In the genomic region with DNA sequence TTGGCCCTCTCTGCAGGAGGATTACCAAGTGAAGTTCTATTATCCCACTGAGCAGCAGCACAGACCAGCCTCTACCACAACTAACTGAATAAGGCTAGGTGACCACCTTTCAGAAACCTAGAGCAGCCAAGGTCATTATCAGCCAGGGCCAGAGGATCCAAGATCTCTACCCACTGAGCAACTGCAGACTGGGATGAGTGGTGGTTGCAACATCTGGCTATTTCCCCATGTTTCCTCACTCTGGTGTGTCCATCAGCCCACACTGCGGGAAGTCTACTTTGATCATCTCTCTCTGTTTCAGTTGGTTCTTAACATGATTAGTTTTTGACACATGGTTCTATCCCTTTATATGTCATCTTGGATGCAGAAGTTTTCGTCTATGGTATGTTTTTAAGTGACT, we compare ENCODE assay signal across 13 mouse cellular contexts.
"Had no signal": no experiment of that assay in that cellular context is flagged by ENCODE, and none has a peak within 500 bp of the region (broad histone marks: within the 10 kb centered on the region; RNA-seq: fewer than 3 reads in every experiment).

No protein-coding gene starts in this region.

- ATAC-seq: liver, postnatal 0 days; lung, postnatal 0 days; midbrain, embryonic 16.5 days had no signal

- DNase-seq: liver, embryonic 13.5 days; liver, postnatal 0 days; lung, adult 2 months; lung, postnatal 14 days; lung, postnatal 36 days; midbrain, embryonic 14.5 days; retina, postnatal 1 day; right cerebral cortex, postnatal 14 days; thymus, adult 2 months; thymus, postnatal 25 days; thymus, postnatal 4 days had no signal
